Comparison of ENCODE assay signal across 8 mouse cellular contexts in genomic region chr3:73065823-73066755, GRCm38 (mm10). TPM values are rescaled to one million over a fixed set of nuclear protein-coding genes. Genes with fewer than 3 reads are reported as not detected.
DNase-seq lines count a peak whose midpoint lies in the region; ATAC-seq lines count a peak whose summit lies in the region.

No protein-coding gene starts in this region.

- no peaks in the 10 kb centered on the region for H3K36me3 ChIP-seq in forebrain, embryonic 15.5 days
- no peaks in the 10 kb centered on the region for H3K36me3 ChIP-seq in hindbrain, embryonic 15.5 days
- H3K36me3 ChIP-seq in stomach, embryonic 14.5 days (ENCODE audit: control insufficient read depth, insufficient read depth, low read length) = no peaks in the 10 kb centered on the region

- peak; percentile 91 for ATAC-seq in forebrain, embryonic 15.5 days (replicated peaks)
- peak; percentile 89 for ATAC-seq in hindbrain, embryonic 15.5 days (ENCODE audit: low FRiP score, low read depth)
- ATAC-seq in megakaryocyte-erythroid progenitor cell, adult 5-6 weeks (replicated peaks; ENCODE audit: low FRiP score, low TSS enrichment, poor library complexity, severe bottlenecking) = peak; percentile 78
- peak; percentile 42; the same call in 1 of the 2 replicates for ATAC-seq in stomach, embryonic 14.5 days (ENCODE audit: insufficient number of reproducible peaks, insufficient read depth, low FRiP score, low read depth)

- intact Hi-C loops in left cerebral cortex, postnatal 10 days (cut with DNase I) = no loop called here

- WGBS in forebrain, embryonic 15.5 days = 8% methylated on average over 20 of the region's 20 CpGs
- WGBS in hindbrain, embryonic 15.5 days = 8% methylated on average over 20 of the region's 20 CpGs
- 13% methylated on average over 20 of the region's 20 CpGs for WGBS in stomach, embryonic 14.5 days

- peak overlapping the region; percentile 47 for H3K4me2 ChIP-seq in forebrain, embryonic 15.5 days (replicated peaks)
- H3K4me2 ChIP-seq in hindbrain, embryonic 15.5 days = peak overlapping the region; percentile 53
- peak overlapping the region; percentile 41 for H3K4me2 ChIP-seq in stomach, embryonic 14.5 days (replicated peaks; ENCODE audit: low read depth, low read length)

- H3K4me3 ChIP-seq in forebrain, embryonic 15.5 days = peak overlapping the region; percentile 47
- H3K4me3 ChIP-seq in hindbrain, embryonic 15.5 days = peak overlapping the region; percentile 49
- peak overlapping the region; percentile 28 for H3K4me3 ChIP-seq in stomach, embryonic 14.5 days (ENCODE audit: low read depth, low read length)

- H3K4me1 ChIP-seq in forebrain, embryonic 15.5 days = no peaks in the 10 kb centered on the region; the same call in 1 of the 2 replicates
- no peaks in the 10 kb centered on the region for H3K4me1 ChIP-seq in hindbrain, embryonic 15.5 days (replicated peaks)
- no peaks in the 10 kb centered on the region for H3K4me1 ChIP-seq in stomach, embryonic 14.5 days (ENCODE audit: control insufficient read depth, insufficient read depth, low read length)

- DNase-seq in MEL-GATA-1-ER (ENCODE audit: extremely low read depth, low read depth) = peak; percentile 37
- peak; percentile 48 for DNase-seq in cerebellum, adult 11 months
- peak; percentile 67 to 80 for DNase-seq in left cerebral cortex, postnatal 10 days (ENCODE audit: extremely low spot score in 1 of 2, low spot score in 2 of 2)
- DNase-seq in thymus, postnatal 25 days = no peak

- peak overlapping the region; percentile 48 for H3K9ac ChIP-seq in forebrain, embryonic 15.5 days (replicated peaks)
- peak overlapping the region; percentile 50 for H3K9ac ChIP-seq in hindbrain, embryonic 15.5 days
- peak overlapping the region; percentile 46; the same call in 1 of the 2 replicates for H3K9ac ChIP-seq in stomach, embryonic 14.5 days (replicated peaks; ENCODE audit: low read depth, low read length)

- no peaks in the 10 kb centered on the region for H3K27me3 ChIP-seq in forebrain, embryonic 15.5 days
- H3K27me3 ChIP-seq in hindbrain, embryonic 15.5 days = no peaks in the 10 kb centered on the region
- H3K27me3 ChIP-seq in stomach, embryonic 14.5 days (ENCODE audit: control insufficient read depth, insufficient read depth, low read length) = no peaks in the 10 kb centered on the region

- peak overlapping the region; percentile 47; the same call in 1 of the 2 replicates for H3K27ac ChIP-seq in forebrain, embryonic 15.5 days (replicated peaks)
- H3K27ac ChIP-seq in hindbrain, embryonic 15.5 days (replicated peaks) = peak overlapping the region; percentile 76
- no peak overlapping the region for H3K27ac ChIP-seq in stomach, embryonic 14.5 days (ENCODE audit: low read length)

- no peaks in the 10 kb centered on the region for H3K9me3 ChIP-seq in forebrain, embryonic 15.5 days
- H3K9me3 ChIP-seq in hindbrain, embryonic 15.5 days = no peaks in the 10 kb centered on the region
- no peaks in the 10 kb centered on the region for H3K9me3 ChIP-seq in stomach, embryonic 14.5 days (ENCODE audit: control insufficient read depth, low read depth, low read length)

RNA-seq across cellular contexts. Expression of gene Slitrk3, which starts 8.5 kb away (rescaled TPM):
- 13.9 and 17.2 TPM in 2 replicates for polyA plus RNA-seq in forebrain, embryonic 15.5 days (2015; fragmentation: Nextera tagmentation; extraction: Ambion mirVana)
- polyA plus RNA-seq in hindbrain, embryonic 15.5 days (2015; fragmentation: Nextera tagmentation; extraction: Ambion mirVana) = 23.7 and 24.6 TPM in 2 replicates
- 10 to 100 TPM; 66.2 to 68.2 TPM for total RNA-seq in left cerebral cortex, postnatal 10 days (2021)
- not detected in 2 replicates for total RNA-seq in megakaryocyte-erythroid progenitor cell, adult 5-6 weeks (2014; fragmentation: Nextera tagmentation)
- not detected in 2 replicates for total RNA-seq in megakaryocyte-erythroid progenitor cell, adult 5-6 weeks (2017)
- 2.0 and 2.6 TPM in 2 replicates for polyA plus RNA-seq in stomach, embryonic 14.5 days (2014; fragmentation: Nextera tagmentation; extraction: Ambion mirVana)
